Mouse (Mus musculus) cerebellum, adult 8-10 months (tissue): ENCODE measurements around the gene Lrrc8a.

Experiments
- DNase-seq: peaks from one replicate; pipeline ENCODE4 v3.0.0; 2022

Gene Lrrc8a

DNA sequence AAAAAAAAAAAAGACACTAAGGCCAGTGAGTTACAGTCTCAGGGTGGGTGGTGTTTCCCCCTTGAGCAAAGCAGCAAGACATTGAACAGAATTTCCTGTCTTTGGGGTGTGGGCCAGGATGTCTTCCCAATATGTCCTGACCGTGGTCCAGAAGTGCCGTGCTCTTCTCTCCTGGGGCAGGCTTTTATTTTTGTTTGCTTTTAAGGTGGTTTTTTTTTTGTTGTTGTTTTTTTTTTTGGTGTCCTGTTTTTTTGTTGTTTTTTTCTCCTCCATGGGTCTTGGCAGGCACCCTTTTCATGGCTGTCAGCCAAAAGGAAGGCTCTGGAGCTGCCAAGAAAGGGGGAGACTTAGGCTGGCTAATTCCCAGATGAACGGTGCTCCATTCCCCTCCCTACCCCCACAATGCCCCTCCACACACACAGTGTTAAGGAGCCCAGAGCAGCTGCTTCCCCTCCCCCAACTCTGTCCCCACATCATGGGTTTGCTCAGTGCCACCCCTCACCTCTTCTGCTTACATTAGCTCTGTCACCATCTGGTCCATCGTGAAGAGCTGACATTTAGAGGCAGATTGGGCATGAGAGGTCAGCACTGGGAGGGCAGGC is 25.4 kb downstream of the Lrrc8a start:
- DNase-seq = peak; percentile 77

GRCm38 (mm10) chr2:30263811-30264210 is 26.3 kb downstream of the Lrrc8a start:
- no peak for DNase-seq

DNA sequence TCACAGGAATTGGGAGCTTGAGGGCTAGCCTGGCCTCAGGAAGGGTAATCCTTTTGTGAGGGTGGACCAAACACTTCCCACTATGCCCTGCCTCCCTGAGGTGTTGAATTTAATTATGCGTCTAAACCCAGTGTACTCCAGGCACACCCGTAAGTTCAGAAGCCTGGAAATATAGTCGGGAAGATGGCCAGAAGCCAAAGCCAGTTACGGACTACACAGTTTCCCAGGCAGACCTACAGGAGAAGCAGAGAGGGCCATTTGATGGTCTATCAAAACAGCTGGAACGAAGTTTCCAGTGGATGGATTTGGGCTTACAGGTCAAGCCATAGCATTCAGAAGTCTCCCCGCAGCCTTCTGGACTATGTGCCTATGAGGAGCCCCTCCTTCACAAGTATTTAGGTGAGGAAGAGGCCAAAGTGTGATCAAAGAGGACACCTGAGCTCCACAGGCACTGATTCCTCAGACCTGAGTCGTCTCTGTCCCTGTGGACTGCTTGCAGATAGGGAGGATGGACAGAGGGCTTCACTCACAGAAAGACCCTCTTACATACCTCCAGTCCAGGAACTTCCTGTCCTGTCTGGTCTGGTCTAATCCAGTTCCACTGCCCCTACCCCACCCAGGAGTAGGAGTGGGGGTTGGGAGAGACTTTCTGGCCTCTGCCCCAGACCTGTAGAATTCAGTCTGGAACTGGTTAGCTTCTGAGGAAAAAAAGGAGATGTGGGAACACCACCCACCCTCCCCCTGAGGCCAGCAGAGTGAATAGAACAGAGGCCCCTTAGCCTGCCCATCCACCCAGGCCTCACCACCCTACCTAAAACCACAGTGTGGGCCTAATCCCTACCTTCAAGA is 27.4 kb downstream of the Lrrc8a start:
- DNase-seq = no peak

DNA sequence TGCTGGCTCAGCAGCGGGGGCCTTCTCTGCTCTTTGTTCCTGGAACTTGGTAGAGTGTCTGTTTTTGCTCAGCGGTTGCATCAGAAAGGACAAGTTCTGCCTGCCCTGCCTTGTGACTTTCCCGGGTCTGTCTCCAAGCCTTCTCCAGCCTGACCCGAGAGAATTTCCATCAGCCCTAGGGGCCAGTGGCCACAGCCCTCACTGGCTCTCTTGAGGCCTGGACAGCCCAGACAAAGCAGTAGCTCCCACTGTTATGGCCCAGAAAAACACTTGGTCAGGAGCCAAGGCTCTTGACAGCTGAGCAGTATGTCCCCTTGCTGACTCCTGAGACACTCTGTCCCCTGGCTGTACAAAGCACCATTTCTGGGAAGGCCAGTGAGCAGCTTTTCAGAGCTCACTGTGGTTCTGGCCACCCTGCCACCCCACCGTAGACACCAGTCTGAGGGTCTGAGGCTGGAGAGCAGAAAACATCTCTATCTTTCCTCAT is 28.3 kb downstream of the Lrrc8a start, which contains the start of gene Phyhd1:
Gene Phyhd1 (plus strand): TSS at position 437 of the 487 bp plus-strand sequence.
- peak; percentile 63 for DNase-seq

- DNase-seq = no peak
Measured at GRCm38 (mm10) chr2:30266392-30266941, 29.0 kb downstream of the Lrrc8a start.

DNA sequence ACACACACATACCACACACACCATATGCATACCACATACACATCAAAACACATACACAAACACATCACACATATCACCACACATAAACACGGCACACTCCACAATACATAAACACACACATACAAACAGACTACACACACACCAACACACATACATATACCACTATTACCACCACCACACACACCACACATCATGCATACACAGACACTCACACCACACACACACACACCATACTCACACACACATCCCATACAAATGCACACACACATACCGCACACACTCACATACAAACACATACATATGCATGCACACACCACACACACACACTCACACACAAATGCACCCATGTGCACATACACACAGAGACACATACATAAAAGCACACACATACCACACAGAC is 30.0 kb downstream of the Lrrc8a start:
- DNase-seq = no peak

- no peak for DNase-seq
Measured at GRCm38 (mm10) chr2:30268371-30268770, 30.9 kb downstream of the Lrrc8a start.

DNA sequence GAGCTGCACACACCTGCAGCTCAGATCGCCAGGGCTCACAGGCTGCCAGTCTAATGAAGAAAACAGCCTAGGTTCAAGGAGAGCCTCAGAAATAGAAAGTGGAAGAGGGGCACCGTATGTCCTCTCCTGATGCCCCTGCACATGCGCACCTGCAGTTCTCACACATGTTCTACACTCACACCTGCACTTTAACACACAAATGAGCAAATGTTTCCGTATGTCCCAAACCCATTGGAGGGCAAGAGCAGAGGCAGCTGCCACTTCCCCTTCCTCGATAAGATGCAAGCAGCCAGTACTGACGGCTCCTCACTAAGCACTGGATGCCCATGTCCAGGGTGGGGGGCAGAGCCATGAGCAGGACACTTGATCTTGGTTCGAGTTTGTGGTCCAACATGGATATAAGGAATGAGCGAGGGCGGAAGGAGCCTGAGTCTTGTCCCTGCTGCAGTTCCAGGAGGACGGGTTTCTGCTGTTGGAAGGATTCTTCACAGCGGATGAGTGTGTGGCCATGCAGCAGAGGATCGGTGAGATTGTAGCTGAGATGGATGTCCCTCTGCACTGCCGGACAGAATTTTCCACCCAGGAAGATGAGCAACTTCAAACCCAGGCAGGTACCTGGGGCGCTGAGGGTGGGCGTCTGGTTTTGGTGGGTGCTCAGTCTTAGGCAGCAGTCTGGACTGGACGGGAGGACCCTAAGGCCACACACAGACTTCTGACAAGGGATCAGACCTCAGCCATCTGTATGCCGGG is 31.9 kb downstream of the Lrrc8a start:
- no peak for DNase-seq

DNA sequence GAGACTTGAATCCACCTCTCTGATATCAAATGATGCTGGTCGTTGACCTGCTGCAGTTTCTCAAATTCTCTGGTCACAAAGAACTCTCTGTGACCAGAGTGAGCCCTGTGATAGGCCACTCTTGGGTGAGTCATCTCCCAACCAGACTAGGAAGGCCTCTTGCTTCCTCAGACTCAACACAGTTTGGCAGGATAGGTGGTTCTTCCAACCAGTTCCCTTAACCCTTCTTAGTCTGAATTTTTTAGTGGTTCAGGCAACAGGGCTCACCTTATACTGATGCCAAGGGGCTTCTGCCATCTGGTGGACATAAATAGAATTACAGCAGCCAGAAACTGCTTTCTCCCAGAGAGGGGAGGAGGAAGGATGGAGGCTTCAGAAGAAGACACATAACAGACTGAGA is 32.6 kb downstream of the Lrrc8a start:
- DNase-seq = peak; percentile 78

DNA sequence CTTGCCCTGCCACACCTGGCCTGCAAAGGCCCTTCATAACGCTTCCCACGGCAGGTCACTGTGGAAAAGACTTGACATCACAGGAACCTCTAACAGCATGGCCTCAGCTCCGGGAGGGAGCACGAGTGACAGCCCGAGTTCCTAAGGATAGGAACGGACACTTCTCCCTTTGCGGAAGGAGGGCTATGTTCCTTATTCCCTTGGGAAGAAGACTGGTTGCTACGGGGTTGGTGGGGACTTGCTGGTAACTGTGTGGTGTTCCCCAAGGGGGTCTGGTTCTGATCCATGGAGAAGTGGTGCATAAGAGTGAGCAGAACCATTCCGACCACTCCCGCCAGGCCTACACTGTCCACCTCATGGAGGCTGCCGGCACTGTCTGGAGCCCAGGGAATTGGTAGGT is 43.2 kb downstream of the Lrrc8a start, which contains the start of gene Gm28038:
Gene Gm28038 (plus strand): TSS at position 301 of the 400 bp plus-strand sequence.
- DNase-seq = no peak

GRCm38 (mm10) chr2:30281651-30282050 is 44.1 kb downstream of the Lrrc8a start:
- DNase-seq = no peak

GRCm38 (mm10) chr2:30283193-30283592 is 45.7 kb downstream of the Lrrc8a start:
- DNase-seq = no peak

DNA sequence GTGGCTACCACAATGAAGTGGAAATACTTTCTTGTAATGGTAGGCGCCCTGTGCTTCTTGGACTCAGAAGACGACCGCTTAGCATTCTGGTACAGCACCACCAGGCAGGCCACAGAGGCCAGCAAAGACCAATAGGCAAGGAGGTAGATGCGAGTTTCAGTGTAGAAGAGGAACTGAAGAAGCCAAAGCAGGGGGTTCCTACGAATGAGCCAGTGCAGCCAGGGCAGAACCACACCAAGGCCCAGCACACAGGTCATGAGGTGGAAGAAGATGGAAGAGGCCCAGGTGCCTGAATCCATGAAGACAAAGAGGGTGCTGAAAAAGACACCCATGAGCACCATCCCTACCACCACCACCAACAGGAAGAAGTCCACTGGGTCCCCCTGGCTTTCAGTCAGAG is 47.5 kb downstream of the Lrrc8a start:
- DNase-seq = no peak

DNA sequence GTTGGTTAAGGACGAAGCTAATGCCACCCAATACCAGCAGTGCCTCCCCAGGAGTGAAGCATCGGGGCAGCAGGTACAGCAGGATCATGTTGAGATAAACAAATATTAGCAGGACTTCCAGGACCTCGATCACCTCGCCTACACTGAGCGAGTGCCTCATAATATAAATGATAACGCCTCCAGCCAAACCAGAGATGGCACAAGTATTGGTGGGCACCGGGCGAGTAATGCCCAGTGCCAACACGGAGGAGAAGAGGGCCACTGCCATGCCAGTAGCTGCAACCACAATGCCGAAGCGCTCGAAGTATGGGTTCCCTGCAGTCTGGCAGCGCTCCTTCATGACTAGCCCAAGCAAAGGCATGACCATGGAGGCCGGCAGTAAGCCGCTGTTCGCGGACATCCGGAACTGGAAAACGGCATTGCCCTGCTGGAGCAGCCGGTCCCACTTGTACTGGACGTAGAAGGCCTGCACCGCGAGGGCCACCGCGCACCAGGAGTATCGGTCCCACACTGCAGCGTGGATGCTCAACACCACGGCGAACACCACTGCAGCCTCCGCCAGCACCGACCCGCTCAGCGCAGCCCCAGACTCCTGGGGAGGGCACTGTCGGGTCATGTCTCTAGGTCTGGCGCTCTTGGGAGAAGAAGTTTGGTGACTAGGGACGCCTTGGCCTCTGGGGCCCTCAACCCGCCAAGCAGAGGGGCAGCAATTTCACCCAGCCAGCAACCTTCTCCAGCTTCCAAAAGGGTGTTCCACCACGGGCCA is 48.1 kb downstream of the Lrrc8a start:
- no peak for DNase-seq

DNA sequence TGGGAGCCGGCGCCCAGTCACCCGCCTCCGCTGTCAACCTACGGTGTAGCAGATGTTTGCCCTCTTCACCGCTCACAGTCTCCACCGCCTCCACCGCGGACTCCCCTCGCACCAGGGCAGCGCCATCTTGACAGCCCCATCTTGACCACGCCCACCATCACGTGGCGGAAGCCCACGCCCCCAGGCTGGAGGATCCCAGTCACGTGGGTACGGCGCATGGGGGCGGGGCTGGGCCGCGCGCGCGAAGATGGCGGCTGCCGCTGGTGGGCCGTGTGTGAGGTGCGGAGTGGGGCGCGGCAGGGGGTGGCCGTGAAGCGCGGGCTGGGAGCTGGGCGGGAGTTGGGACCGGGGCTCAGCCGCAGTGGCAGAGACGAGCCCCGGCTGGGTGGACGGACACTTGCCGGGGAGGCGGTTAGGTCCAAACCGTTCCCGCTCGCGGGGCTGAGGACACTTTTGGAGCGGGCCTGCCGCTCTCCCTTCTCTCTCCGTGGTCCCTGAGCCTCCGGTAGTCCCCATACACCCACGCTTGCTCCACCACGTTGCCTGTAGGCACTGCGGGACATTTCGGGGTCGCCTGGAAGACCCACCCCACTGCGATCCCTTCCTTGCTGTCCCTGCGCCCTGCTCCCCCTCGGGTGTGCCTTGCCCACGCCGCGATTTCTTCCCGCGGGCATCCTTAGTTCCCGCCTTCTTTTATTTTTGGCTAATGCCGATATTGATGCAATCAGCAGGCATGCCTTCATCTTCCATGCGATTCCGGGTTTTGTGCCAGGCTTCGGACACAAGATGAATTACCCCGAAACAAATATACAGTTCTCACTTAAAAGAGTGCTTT is 48.9 kb downstream of the Lrrc8a start, which contains the start of the genes Dolk and Nup188:
Gene Dolk (minus strand): TSS at position 143 of the 835 bp plus-strand sequence.
Gene Nup188 (plus strand): TSS at position 206 of the 835 bp plus-strand sequence.
- peak; percentile 96 for DNase-seq

- DNase-seq = no peak
Measured at GRCm38 (mm10) chr2:30287027-30287373, 49.5 kb downstream of the Lrrc8a start.

GRCm38 (mm10) chr2:30299525-30299924 is 62.0 kb downstream of the Lrrc8a start:
- no peak for DNase-seq

GRCm38 (mm10) chr2:30299966-30300365 is 62.5 kb downstream of the Lrrc8a start:
- no peak for DNase-seq

DNA sequence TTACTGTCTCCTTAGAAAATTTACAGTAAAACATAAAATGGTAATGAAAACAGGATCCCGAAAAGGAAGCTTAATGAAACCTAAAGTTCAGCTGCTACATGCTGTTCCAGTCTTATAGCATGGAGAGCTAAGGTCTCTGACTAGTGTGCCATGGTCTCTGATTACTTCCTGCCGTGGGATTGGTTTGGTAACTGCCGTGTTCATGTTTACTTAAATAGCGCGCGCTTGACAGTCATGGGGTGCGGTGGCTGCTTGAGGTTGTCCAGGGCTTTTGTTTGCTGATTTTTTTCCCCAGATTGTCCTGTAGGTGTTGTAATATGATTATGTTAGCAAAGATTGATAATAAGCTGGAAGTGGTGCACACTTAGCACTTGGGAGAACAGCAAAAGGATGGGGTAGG is 68.6 kb downstream of the Lrrc8a start:
- DNase-seq = no peak

- DNase-seq = no peak
Measured at GRCm38 (mm10) chr2:30309351-30309750, 71.8 kb downstream of the Lrrc8a start.

- no peak for DNase-seq
Measured at GRCm38 (mm10) chr2:30311481-30311880, 74.0 kb downstream of the Lrrc8a start.
